Mouse (Mus musculus): Measurements from ENCODE around the gene Lyve1.

The Lyve1 gene

GRCm38 (mm10) chr7:110810995-110811394, 52.0 kb downstream of the Lyve1 start:
- in situ Hi-C loops (cut with MseI, MboI), result loop anchor here in 1 of 2 experiments (10.0 kb wide), 2 partner anchors 114 to 204 kb away; no protein-coding TSS in a partner anchor

DNA sequence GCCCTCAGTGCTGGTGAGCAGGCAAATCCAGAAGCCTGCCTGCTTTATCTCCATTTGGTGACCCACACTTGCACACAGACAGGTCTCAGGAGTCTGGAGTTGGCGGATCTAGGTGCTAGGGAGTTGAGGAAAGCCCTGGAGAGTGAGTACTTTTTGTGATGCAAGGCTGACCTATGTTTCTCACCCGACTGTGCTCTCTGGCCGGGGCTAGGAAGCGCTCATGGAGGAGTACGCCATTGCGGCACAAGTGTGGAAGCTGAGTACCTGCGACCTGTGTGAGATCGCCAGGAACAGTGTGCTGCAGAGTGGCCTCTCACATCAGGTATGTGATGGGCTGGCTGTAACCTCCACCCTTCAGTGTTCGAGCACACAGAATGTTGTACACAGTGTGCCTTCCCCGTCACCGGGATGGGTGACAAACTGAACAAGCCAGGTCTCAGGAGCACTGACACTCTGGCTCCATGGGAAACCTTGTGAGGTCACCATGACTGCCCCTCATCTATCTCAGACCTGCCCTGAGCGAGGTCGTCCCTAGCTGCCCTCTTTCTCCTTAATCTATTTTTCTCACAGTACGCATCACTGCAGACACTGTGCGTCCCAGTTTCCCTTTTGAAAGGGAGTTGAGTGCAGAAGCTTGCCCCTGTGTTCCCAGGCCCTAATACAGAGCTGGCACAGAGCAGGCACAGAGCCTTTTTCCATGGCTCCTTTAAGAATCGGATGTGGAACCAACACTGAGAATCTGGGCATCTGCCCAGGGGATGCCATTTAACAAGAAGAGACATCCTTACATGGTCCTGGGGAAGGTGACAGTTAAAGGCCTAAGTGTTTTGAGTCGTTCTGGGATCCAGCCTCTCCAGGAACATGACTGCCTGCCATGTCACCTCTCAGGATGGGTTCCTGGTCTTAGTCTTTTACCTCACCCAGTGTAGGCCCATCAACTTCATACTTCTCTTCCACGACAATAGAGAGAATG, 53.2 kb downstream of the Lyve1 start:
- in situ Hi-C loops (cut with MseI, MboI), result loop anchor here in 1 of 2 experiments (10.0 kb wide), 2 partner anchors 115 to 205 kb away; no protein-coding TSS in a partner anchor

GRCm38 (mm10) chr7:110808962-110809361, 54.1 kb downstream of the Lyve1 start:
- in situ Hi-C loops (cut with MseI, MboI), result no loop called here

DNA sequence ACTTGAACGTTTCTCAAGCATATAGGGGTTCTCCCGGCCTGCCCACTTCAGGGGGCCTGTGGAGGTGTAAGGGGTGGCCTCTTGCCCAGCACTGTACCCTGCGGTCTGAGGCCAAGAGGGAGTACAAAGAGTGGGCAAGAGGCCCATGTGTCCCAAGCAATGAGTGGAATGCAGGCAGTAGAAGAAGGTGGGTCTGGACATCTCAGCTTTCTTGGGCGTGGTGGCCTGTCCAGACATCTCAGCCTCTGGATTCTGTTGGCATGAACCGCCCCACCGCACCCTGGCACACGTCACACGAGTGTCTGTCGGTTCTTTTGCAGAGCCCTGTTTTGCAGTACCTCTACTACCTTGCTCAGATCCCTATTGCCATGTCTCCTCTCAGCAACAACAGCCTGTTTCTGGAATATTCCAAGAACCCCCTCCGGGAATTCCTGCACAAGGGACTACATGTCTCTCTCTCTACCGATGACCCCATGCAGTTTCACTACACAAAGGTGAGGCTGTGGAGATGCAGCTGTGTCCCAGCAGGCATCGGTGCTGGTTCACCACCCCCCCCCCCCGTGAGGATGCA, 55.5 kb downstream of the Lyve1 start:
- in situ Hi-C loops (cut with MseI, MboI), result no loop called here

DNA sequence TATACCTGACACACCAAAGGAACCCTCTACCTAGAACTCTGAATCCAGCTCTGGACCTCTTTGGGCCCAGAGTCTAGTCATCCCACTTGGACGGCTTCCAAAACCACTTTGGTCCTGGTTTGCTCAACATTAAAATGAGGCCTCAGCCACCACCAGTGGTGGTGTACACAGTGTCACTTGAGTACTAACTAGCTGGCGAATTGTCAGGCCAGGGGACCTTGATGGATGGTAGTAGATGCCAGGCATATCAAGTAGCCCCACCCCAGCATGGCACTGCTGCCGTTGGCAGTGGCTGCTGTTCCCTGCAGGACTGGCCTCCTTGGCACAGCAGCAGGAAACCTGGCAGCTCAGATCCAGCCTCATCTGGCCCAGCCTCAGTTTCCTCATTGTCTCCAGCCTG, 58.8 kb downstream of the Lyve1 start:
- in situ Hi-C loops (cut with MseI, MboI), result loop anchor here (5.0 kb wide), 2 partner anchors 72 to 77 kb away; no protein-coding TSS in a partner anchor

- in situ Hi-C loops (cut with MseI, MboI), result loop anchor here (5.0 kb wide), 2 partner anchors 71 to 76 kb away; no protein-coding TSS in a partner anchor
Observed at GRCm38 (mm10) chr7:110803131-110803530, 59.9 kb downstream of the Lyve1 start.

DNA sequence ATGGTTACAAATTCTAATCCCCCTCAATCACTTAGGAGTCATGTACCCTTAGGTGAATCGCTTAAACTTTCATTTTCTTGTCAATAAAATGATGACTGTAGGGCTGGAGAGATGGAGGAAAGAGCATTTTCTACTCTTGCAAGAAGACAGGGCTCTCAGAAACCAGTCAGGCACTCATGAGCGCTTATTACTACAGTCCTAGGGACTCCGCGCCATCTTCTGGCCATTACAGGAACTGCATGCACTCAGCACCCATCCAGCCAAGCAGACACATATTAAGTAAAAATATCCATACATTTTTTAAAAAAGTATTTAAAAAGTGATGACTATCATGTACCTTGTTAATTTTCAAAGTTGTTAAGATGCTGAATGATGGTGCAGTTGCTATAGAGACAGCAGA, 62.0 kb downstream of the Lyve1 start:
- in situ Hi-C loops (cut with MseI, MboI), result loop anchor here (5.0 kb wide), 2 partner anchors 69 to 74 kb away; no protein-coding TSS in a partner anchor

Data from mouse trophoblast stem cell (cell line).